Mouse (Mus musculus) stomach, postnatal 0 days (tissue): ENCODE measurements around the gene Pdgfa.

Source experiments
- CTCF ChIP-seq: IDR thresholded peaks from 2 replicates; pipeline ENCODE4 v1.5.1; 2016; ENCODE audit warnings: antibody characterized with exemption, low read depth, mild to moderate bottlenecking, moderate library complexity
- EP300 ChIP-seq: optimal IDR thresholded peaks from 2 replicates; pipeline ENCODE3; 2016; ENCODE audit warnings: antibody characterized with exemption

DNA sequence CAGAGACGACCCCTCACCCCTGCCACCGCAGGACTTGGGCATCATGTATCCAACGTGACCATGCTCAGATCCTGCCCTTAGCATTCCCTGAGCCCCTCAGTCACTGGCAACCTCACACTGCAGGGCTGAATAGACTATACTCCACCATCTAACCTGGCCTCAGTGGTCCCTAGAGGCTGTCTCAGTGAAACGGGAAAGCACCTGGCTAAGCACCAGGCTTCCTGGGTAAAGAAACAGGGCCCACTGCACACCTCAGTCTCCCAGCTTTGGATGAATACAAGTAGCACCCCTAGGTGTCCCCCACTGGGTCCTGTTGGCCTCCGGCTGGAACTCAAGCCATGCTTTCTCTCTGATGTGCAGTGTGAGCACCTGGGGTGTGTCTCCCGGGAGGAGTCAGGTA lies 23.7 kb downstream of the Pdgfa start:
- TF ChIP-seq CTCF (no peak), EP300 (no peak)
